Mouse (Mus musculus) liver, embryonic 11.5 days (tissue): ENCODE measurements around the gene Helz. TPM values are rescaled to one million over a fixed set of nuclear protein-coding genes. Genes with fewer than 3 reads are reported as not detected.

Experiments
- ATAC-seq: fragments of 200-750 bp; cut with Nextera tagmentation; replicated peaks from 2 replicates; pipeline ENCODE4 v1.8.0; 2017; ENCODE audit warnings: moderate number of reproducible peaks, mild to moderate bottlenecking, moderate TSS enrichment, moderate library complexity; ENCODE audit not compliant: low FRiP score
- DNase-seq: peaks from one replicate; pipeline ENCODE4 v3.0.0-alpha.2; 2017; ENCODE audit warnings: low spot score
- H3K27ac ChIP-seq: fragments of 300-500 bp; sonication (generic); 2 replicates; pipeline ENCODE4 v1.5.1; 2014; ENCODE audit warnings: mild to moderate bottlenecking, low read depth, low read length, control low read depth
- H3K27me3 ChIP-seq: fragments of 300-500 bp; sonication (generic); replicated peaks from 2 replicates; pipeline ENCODE4 v1.6.1; 2014; ENCODE audit warnings: low read length, mixed read lengths; ENCODE audit not compliant: control insufficient read depth, insufficient read depth
- H3K36me3 ChIP-seq: fragments of 300-500 bp; sonication (generic); 2 replicates; pipeline ENCODE4 v1.6.1; 2014; ENCODE audit warnings: mild to moderate bottlenecking, low read length, moderate library complexity, mixed read lengths; ENCODE audit not compliant: control insufficient read depth, insufficient read depth
- H3K4me1 ChIP-seq: fragments of 300-500 bp; sonication (generic); replicated peaks from 2 replicates; pipeline ENCODE4 v1.6.1; 2014; ENCODE audit warnings: low read length, mixed read lengths; ENCODE audit not compliant: control insufficient read depth, insufficient read depth
- H3K4me2 ChIP-seq: fragments of 300-500 bp; sonication (generic); 2 replicates; pipeline ENCODE4 v1.6.1; 2014; ENCODE audit warnings: mild to moderate bottlenecking, control low read depth, moderate library complexity
- H3K4me3 ChIP-seq: fragments of 300-500 bp; sonication (generic); 2 replicates; pipeline ENCODE4 v1.5.1; 2014; ENCODE audit warnings: low read depth, low read length, control low read depth
- H3K9ac ChIP-seq: fragments of 300-500 bp; sonication (generic); 2 replicates; pipeline ENCODE4 v1.6.1; 2014; ENCODE audit warnings: low read depth, low read length, control low read depth
- H3K9me3 ChIP-seq: fragments of 300-500 bp; sonication (generic); 2 replicates; pipeline ENCODE4 v1.6.1; 2016; ENCODE audit warnings: low read length, inconsistent platforms, mixed read lengths; ENCODE audit not compliant: control insufficient read depth
- WGBS: fragments of 180-500 bp; shearing (Covaris S2); extraction: QIAGEN DNeasy Blood & Tissue Kit; methylation state at CpG from one replicate; pipeline ENCODE4 v1.1.7; 2014; 5-methylcytosine and 5-hydroxymethylcytosine counted together
- polyA plus RNA-seq: library from polyadenylated mRNA; unstranded; fragments of >200 nt; fragmentation: Nextera tagmentation; extraction: Ambion mirVana; gene quantifications from 2 replicates; pipeline ENCODE4 v1.2.1, GENCODE M21; 2014

The Helz gene
- polyA plus RNA-seq, 1 experiment from 2014 or later = 19.9 TPM

- WGBS = 79% methylated on average over 5 of the region's 5 CpGs
- H3K4me3 ChIP-seq = no peak overlapping the region
- DNase-seq (no peak), ATAC-seq (no peak)
- H3K4me1 ChIP-seq = no peaks in the 10 kb centered on the region
- no peak overlapping the region for H3K9ac ChIP-seq
- H3K27ac ChIP-seq = no peak overlapping the region
- H3K4me2 ChIP-seq = no peak overlapping the region
- H3K27me3 ChIP-seq = no peaks in the 10 kb centered on the region
- peaks cover 19% of the 10 kb centered on the region; the same call in 1 of the 2 replicates for H3K36me3 ChIP-seq
- no peaks in the 10 kb centered on the region for H3K9me3 ChIP-seq
These were observed 70.2 kb downstream of the Helz start for GRCm38 (mm10) chr11:107617976-107618375.

- no peaks in the 10 kb centered on the region for H3K27me3 ChIP-seq
- no peaks in the 10 kb centered on the region for H3K9me3 ChIP-seq
- 94% methylated on average over 3 of the region's 3 CpGs for WGBS
- H3K4me3 ChIP-seq = no peak overlapping the region
- H3K4me2 ChIP-seq = no peak overlapping the region
- H3K27ac ChIP-seq = no peak overlapping the region
- ATAC-seq (no peak), DNase-seq (no peak)
- no peak overlapping the region for H3K9ac ChIP-seq
- peaks cover 21% of the 10 kb centered on the region; the same call in 1 of the 2 replicates for H3K36me3 ChIP-seq
- H3K4me1 ChIP-seq = no peaks in the 10 kb centered on the region
These were observed 76.9 kb downstream of the Helz start for GRCm38 (mm10) chr11:107624661-107625060.

- no peak for ATAC-seq
- Histone ChIP-seq H3K27me3 (no peaks in the 10 kb centered on the region), H3K36me3 (peaks cover 12% of the 10 kb centered on the region; the same call in 1 of the 2 replicates), H3K4me1 (no peaks in the 10 kb centered on the region), H3K27ac (no peak overlapping the region), H3K9ac (no peak overlapping the region), H3K4me3 (no peak overlapping the region), H3K4me2 (no peak overlapping the region), H3K9me3 (no peaks in the 10 kb centered on the region)
- no peak for DNase-seq
- 85% methylated on average over 11 of the region's 11 CpGs for WGBS
These were observed 78.0 kb downstream of the Helz start for GRCm38 (mm10) chr11:107625746-107626145.

GRCm38 (mm10) chr11:107629504-107629903 is 81.8 kb downstream of the Helz start:
- ATAC-seq (no peak), DNase-seq (peak; percentile 37)
- Histone ChIP-seq H3K4me3 (no peak overlapping the region), H3K9me3 (no peaks in the 10 kb centered on the region), H3K27me3 (no peaks in the 10 kb centered on the region), H3K9ac (no peak overlapping the region), H3K27ac (no peak overlapping the region), H3K4me1 (no peaks in the 10 kb centered on the region), H3K36me3 (peaks cover 14% of the 10 kb centered on the region; the same call in 1 of the 2 replicates), H3K4me2 (no peak overlapping the region)
- whole genome bisulfite sequencing = 57% methylated on average over 4 of the region's 4 CpGs

- ATAC-seq (no peak), DNase-seq (no peak)
- Histone ChIP-seq H3K27me3 (no peaks in the 10 kb centered on the region), H3K4me1 (no peaks in the 10 kb centered on the region), H3K4me2 (no peak overlapping the region), H3K36me3 (peaks cover 14% of the 10 kb centered on the region; the same call in 1 of the 2 replicates), H3K27ac (no peak overlapping the region), H3K9ac (no peak overlapping the region), H3K9me3 (no peaks in the 10 kb centered on the region), H3K4me3 (no peak overlapping the region)
- 96% methylated on average over 8 of the region's 8 CpGs for WGBS
These were observed 82.2 kb downstream of the Helz start for GRCm38 (mm10) chr11:107629951-107630350.

- H3K4me3 ChIP-seq = no peak overlapping the region
- H3K9ac ChIP-seq = no peak overlapping the region
- DNase-seq (no peak), ATAC-seq (no peak)
- no peaks in the 10 kb centered on the region for H3K4me1 ChIP-seq
- H3K36me3 ChIP-seq = peaks cover 14% of the 10 kb centered on the region; the same call in 1 of the 2 replicates
- H3K27ac ChIP-seq = no peak overlapping the region
- no peaks in the 10 kb centered on the region for H3K9me3 ChIP-seq
- H3K4me2 ChIP-seq = no peak overlapping the region
- 94% methylated on average over 7 of the region's 7 CpGs for WGBS
- H3K27me3 ChIP-seq = no peaks in the 10 kb centered on the region
These were observed 83.4 kb downstream of the Helz start for GRCm38 (mm10) chr11:107631124-107631523.

GRCm38 (mm10) chr11:107633563-107634146 is 85.9 kb downstream of the Helz start:
- no peak overlapping the region for H3K4me3 ChIP-seq
- WGBS = 86% methylated on average over 5 of the region's 5 CpGs
- H3K9me3 ChIP-seq = no peaks in the 10 kb centered on the region
- no peak overlapping the region for H3K4me2 ChIP-seq
- H3K27me3 ChIP-seq = no peaks in the 10 kb centered on the region
- ATAC-seq (no peak), DNase-seq (no peak)
- peaks cover 17% of the 10 kb centered on the region; the same call in 1 of the 2 replicates for H3K36me3 ChIP-seq
- no peaks in the 10 kb centered on the region for H3K4me1 ChIP-seq
- H3K27ac ChIP-seq = no peak overlapping the region
- H3K9ac ChIP-seq = no peak overlapping the region

GRCm38 (mm10) chr11:107638137-107638536 is 90.4 kb downstream of the Helz start:
- no peak overlapping the region for H3K9ac ChIP-seq
- H3K27ac ChIP-seq = no peak overlapping the region
- 78% methylated on average over 5 of the region's 5 CpGs for WGBS
- H3K36me3 ChIP-seq = peaks cover 18% of the 10 kb centered on the region; the same call in 1 of the 2 replicates
- H3K4me2 ChIP-seq = no peak overlapping the region
- no peaks in the 10 kb centered on the region for H3K27me3 ChIP-seq
- H3K4me3 ChIP-seq = no peak overlapping the region
- no peaks in the 10 kb centered on the region for H3K4me1 ChIP-seq
- DNase-seq (no peak), ATAC-seq (no peak)
- no peaks in the 10 kb centered on the region for H3K9me3 ChIP-seq

- WGBS = 85% methylated on average over 2 of the region's 2 CpGs
- peaks cover 16% of the 10 kb centered on the region; the same call in 1 of the 2 replicates for H3K36me3 ChIP-seq
- no peaks in the 10 kb centered on the region for H3K27me3 ChIP-seq
- H3K9me3 ChIP-seq = no peaks in the 10 kb centered on the region
- H3K4me2 ChIP-seq = no peak overlapping the region
- DNase-seq (no peak), ATAC-seq (no peak)
- no peaks in the 10 kb centered on the region for H3K4me1 ChIP-seq
- H3K9ac ChIP-seq = no peak overlapping the region
- H3K27ac ChIP-seq = no peak overlapping the region
- no peak overlapping the region for H3K4me3 ChIP-seq
These were observed 91.9 kb downstream of the Helz start for GRCm38 (mm10) chr11:107639657-107640056.
